Mouse (Mus musculus) layer of hippocampus, adult 2 months (tissue): Measurements from ENCODE around the gene Pola2. TPM values are rescaled to one million over a fixed set of nuclear protein-coding genes. Genes with fewer than 3 reads are reported as not detected.
A peak's percentile ranks its signal among the peaks of the same experiment; 100 is the strongest.

Experiments used
- DNase-seq, 2 experiments: peaks; one replicate each; pipeline ENCODE4 v3.0.0; 2022; ENCODE audit warnings: low spot score in 2 of 2
- H3K27ac ChIP-seq: fragments of 200-600 bp; 2 replicates; pipeline ENCODE4 v1.8.1; 2022
- H3K4me3 ChIP-seq: fragments of 200-600 bp; 2 replicates; pipeline ENCODE4 v1.8.1; 2022; ENCODE audit warnings: mild to moderate bottlenecking
- CTCF ChIP-seq: fragments of 200-600 bp; conservative IDR thresholded peaks from 2 replicates; pipeline ENCODE4 v1.8.1; 2022; ENCODE audit warnings: antibody characterized with exemption, mild to moderate bottlenecking, moderate library complexity
- total RNA-seq, 2 experiments: library from RNA; stranded (reverse); gene quantifications; 2 replicates each; pipeline ENCODE4 v1.2.3; 2021

Pola2 gene
- total RNA-seq, 2 experiments from 2014 or later = 6.2 to 6.6 TPM

DNA sequence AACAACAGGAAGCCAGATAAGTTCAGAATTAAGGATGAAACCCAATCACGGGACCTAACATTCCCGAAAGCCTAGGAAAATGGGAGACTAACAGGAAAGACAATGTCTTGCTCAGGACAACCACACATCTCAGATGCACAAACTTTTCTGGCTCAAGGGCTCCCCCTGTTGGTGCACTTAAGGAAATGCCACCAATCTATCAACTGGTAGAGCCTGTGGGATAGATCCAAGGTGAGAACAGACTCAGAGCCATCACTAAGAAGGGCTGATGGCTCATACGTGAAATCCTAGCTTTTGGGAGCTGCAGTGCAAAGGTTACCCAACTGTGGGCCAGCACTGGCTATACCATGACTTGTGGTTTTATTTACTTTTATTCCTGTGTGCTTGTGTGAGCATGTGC is 7.3 kb downstream of the Pola2 start:
- Histone ChIP-seq H3K27ac (no peak overlapping the region), H3K4me3 (no peak overlapping the region)
- peak; percentile 94 for TF ChIP-seq CTCF
- DNase-seq = peak; percentile 68 to 86

DNA sequence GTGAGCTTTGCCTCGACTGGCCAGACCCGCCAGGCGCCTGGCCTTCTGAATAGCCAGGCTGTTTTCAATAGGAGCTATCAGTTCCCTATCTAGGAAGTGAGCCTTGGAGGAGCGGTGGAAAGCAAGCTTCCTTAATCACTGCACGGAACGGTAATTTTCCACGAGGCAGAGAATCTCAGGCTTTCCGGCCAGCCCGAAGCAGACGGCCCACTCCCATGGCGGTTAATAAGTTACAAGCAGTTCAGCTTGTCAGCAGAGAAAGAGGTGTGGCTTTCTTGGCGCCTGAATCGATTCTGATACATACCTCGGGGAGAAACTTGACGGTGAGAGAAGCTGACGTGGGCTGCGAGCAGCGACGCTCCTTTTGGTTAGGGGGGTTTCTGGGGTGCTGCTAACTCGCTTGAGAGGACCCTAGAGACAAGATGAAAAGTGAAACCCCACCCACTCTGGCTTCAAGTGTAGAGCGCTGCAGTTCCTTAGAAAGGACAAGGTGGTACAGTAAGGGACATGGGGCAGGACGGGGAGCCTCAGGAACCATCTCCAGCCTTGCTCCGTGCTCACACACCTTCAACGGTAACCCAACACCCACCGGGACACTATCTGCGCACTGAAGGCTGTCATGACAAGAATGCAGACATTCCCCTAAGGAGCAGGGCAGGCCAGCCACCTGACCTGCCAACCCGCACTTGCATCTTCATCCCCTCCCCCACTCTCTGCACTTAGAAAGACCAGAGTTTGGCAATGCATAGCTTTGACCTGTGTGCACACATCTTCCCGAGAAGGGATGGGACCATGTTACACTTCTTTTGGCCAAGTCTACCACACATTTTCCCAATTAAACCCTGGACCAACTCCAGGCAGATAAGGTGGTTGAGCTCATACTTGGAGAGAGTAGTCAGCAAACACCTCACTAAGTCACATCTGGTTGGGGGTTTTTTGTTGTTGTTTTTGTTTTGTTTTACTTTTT is 8.0 kb downstream of the Pola2 start:
- Histone ChIP-seq H3K4me3 (no peak overlapping the region), H3K27ac (no peak overlapping the region)
- no peak for TF ChIP-seq CTCF
- DNase-seq = no peak

DNA sequence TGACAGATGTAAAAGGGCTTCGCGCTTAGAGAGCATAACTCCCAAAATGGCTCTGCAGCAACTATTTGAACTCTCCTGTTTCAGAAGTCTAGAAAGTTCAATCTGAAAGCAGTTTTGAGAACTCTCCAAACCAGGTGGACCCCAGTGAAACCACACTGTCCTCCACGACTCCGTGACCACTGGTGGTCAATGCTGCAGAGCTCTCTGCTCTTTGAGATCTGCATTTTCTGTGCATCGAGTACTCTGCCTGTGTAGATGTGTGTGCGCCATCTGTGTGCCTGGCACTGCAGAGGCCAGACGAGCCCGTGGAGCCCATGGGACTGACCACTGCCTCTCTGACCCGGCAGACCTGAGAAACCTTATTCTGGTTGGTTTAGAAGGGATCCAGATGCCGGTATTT is 9.1 kb downstream of the Pola2 start:
- no peak overlapping the region for H3K27ac ChIP-seq
- no peak overlapping the region for H3K4me3 ChIP-seq
- no peak for TF ChIP-seq CTCF
- no peak for DNase-seq

DNA sequence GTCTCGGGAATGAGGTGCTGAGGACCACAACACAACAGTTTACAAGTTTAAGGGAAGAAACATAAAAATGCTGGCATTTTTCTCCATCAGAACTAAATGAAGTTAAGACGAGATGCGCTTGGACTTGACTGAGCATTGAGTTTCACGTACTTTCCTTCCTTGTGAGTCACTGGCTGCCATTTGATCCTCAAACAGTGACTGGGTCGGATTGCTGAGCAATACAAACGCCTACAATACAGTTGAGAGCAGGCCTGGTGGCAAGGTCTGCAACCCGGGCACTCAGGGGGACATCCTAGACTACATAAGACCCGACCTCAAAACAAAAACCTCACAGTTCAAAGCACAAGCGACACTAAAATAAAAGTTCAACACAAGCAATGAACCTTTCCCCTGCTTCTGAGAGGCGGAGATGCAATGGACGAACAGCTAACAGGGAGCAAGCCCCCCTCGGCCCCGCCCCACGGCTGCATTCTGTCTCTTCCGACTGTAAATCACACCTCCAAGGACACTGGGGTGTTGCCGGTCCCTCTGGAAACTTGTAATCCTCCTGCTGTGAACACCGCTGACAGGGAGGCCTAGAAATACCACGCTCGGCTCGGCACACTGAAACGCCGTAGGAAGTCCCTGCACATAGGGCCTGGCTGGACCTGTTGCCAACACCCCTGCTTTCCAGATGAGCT is 9.8 kb downstream of the Pola2 start:
- TF ChIP-seq CTCF = no peak
- no peak overlapping the region for H3K27ac ChIP-seq
- no peak for DNase-seq
- no peak overlapping the region for H3K4me3 ChIP-seq

DNA sequence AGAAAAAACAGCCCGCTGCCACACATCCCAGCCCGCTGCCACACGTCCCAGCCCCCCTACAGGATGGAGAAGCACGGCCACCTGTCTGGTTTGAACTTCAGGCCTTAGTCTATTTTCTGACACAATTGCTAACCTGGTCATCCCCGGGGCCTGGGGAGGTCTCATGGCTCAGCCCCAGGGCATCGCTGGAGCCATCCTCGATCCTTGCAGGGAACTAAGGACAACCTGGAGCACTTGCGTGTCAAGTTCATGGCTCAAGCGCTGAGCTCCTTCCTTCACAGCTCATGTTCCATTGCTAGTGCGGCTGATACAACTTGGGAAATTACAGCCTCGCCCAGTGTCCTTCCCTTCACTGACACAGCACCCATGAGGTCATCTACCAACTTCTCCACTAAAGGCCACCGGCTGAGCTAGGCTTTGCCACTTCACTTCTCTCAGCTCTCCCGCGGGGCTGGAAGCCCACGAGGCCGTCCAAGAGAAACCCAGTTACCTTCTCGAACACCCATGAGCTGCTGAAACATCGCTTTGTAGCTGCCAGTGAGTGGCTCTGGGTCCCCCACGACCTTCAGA is 10.7 kb downstream of the Pola2 start:
- Histone ChIP-seq H3K4me3 (no peak overlapping the region), H3K27ac (no peak overlapping the region)
- TF ChIP-seq CTCF = no peak
- no peak for DNase-seq

DNA sequence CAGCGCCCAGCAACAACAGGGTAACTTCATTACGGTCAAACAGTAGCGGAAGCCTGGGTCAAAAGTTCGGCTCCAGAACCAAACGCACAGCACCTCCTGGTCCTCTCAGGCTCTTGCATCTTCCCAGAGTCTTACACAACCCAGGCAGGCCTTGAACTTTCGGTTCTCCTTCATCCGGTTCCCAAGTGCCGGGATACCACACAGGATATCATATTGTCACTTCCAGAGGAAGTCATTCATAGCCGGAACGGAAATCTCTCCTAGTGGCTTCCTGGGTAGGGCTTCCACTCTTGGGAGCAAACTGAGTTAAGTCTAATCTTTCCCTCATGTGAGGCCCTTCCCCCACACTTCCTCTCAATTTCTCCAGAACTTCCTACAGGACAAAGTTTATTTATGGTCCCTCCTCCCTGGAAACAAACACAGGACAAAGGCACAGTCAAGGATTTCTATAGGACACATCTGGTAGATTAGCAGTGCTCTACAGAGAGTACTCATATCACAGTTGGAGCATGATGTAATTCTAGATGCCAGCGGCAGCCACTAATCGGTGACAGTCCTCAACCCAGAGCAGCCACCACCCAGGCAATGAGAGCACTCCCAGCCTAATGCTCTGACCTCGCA is 11.8 kb downstream of the Pola2 start:
- Histone ChIP-seq H3K27ac (peak overlapping the region; percentile 44; the same call in 1 of the 2 replicates), H3K4me3 (no peak overlapping the region)
- TF ChIP-seq CTCF = no peak
- no peak for DNase-seq

DNA sequence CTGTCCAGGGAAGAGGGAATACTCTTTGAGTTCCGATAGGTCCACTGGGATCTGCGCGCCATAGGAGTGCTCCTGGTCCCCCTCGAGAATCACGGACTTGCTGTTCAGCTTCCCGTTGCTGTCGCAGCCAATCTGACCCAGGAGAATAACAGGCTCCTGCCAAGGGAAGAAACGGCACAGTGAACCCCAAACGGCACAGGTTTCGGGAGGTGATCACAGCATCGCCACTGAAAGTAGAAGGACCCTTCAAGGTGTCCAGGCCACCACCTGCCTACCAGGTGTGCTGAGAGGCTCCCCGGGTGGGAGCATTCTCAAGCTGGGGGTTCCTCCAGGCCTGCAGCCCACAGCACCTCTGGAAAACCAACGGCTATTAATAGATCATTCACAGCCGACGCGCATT is 12.4 kb downstream of the Pola2 start:
- no peak for TF ChIP-seq CTCF
- H3K4me3 ChIP-seq = no peak overlapping the region
- DNase-seq = no peak
- H3K27ac ChIP-seq = no peak overlapping the region

DNA sequence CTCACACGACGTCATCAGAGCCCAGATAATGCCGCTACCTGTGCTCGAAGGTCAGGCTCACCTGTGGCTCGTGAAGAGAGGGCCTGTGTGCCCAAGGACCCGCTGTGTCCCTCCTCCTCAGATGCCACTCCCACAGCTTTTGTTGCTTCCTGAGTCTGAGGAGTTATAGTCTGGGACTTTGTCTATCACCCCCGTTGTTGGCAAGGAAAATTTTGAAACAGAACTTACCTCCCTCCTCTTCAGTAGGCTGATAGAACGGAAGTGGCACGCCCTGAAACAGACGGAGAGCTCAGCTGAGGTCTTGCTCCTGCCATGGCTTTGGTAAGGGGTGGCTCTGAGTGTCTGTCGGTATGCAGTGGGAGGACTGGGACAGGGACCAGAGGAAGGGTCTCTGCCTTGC is 13.8 kb downstream of the Pola2 start:
- no peak for TF ChIP-seq CTCF
- H3K4me3 ChIP-seq = no peak overlapping the region

DNA sequence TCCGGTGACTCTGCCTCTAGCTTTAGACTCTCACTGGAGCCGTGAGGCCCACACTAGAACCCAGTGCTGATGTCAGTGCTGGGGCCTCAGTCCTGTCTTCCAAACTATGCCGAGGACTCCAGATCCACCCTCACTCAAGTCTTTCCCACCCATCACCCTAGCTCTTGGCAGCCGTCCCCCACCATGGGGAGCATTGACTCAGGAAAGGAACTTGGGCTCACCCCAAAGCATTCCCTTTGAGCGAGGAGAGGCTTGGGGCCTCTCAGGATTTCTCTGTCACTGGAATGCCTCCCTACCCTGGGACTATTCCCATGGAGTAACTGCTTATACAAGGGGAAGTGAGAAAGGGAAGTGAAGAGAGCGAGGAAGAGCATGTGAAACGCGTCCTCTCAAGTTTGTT is 18.1 kb downstream of the Pola2 start:
- no peak for TF ChIP-seq CTCF
- Histone ChIP-seq H3K4me3 (no peak overlapping the region), H3K27ac (peak overlapping the region; percentile 83)
- DNase-seq = no peak

More for the DNA sequence above, 13.8 kb downstream of the Pola2 start:
- no peak overlapping the region for H3K27ac ChIP-seq
- no peak for DNase-seq

DNA sequence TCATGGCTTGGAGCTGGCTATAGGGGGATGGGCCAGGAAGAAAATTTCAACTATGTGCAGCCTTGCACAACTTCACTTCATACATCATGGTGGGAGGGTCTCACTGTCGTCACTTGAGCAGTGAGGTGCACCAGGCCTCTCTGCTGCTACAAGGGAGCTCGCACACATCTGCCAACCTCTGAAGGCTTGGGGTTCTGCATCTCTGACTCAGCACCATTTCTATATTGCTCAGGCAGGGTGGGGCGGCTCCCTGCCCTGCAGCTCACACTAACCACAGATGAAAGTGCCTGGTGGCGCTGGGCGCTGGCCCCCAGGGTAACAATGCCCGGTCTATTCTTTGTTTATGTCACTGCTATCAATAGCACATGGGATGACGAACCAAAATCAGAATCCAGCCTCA is 19.0 kb downstream of the Pola2 start:
- no peak for TF ChIP-seq CTCF
- Histone ChIP-seq H3K4me3 (no peak overlapping the region), H3K27ac (peak overlapping the region; percentile 83)
- peak in 1 of 2 experiments; percentile 15 for DNase-seq

DNA sequence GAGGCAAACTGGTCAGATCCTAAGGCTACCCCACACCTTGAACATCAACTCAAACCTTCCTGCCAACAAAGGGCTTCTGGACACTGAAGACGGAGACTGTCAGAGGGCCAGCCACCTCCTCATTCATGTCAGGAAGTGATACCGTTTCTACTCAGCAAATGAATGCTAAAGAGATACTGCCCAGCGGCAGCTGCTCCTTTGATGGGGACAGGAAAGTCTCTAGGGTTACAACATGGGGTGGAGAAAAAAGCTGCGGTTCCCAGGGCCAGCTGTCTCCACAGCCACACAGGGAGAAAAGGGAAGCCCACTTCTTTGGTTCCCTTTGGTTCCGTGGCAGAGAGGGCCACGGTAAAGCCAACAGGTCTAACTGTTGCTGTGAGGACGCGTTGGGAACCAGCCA is 19.9 kb downstream of the Pola2 start:
- H3K27ac ChIP-seq = peak overlapping the region; percentile 77
- no peak for DNase-seq
- TF ChIP-seq CTCF = no peak
- no peak overlapping the region for H3K4me3 ChIP-seq

DNA sequence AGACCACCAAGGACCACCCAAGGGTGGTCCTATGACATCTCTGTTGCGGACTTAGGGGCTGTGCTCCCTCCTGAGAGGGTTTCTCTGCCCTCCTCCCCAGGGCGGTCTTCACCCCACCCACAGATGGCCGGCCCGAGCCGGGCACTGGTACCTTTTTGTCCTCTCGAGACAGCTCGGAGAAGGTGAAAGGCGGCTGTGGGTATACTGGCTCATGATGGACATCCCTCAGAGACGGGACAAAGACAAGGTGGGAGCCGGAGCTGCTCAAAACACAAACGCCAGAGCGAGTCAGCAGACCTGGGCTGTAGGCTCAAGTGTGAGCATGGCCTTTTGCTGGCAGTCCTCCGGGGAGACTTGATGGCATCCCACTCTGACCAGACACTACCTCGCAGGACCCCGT is 20.6 kb downstream of the Pola2 start:
- no peak for TF ChIP-seq CTCF
- Histone ChIP-seq H3K4me3 (no peak overlapping the region), H3K27ac (peak overlapping the region; percentile 39; the same call in 1 of the 2 replicates)
- DNase-seq = no peak

DNA sequence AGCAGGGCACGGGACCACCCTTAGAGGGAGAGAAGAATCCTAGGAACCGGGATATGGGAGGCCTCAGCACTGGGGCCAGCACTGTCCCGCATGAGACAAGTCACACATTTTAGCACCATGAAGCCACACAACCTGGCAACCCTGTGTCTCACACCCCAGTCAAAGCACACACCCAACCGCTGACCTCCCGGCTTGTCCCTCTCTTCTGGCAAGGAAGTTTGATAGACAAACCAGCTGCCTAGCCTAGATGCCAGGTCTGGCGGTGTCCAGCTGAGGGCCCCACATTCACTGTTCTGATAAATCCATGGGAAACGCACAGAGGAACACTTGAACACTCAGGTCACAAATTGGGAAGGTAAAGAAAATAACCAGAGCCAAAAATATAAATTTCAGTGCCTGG is 21.4 kb downstream of the Pola2 start:
- H3K4me3 ChIP-seq = no peak overlapping the region
- no peak for DNase-seq
- TF ChIP-seq CTCF = no peak
- peak overlapping the region; percentile 39; the same call in 1 of the 2 replicates for H3K27ac ChIP-seq
